Mouse (Mus musculus) hindbrain, postnatal 0 days (tissue): ENCODE results near the gene Trp53i11. TPM values are rescaled to one million over a fixed set of nuclear protein-coding genes. Genes with fewer than 3 reads are reported as not detected.

Source experiments
- ATAC-seq: fragments of 200-750 bp; cut with Nextera tagmentation; 2 replicates; pipeline ENCODE4 v1.8.0; 2017; ENCODE audit warnings: mild to moderate bottlenecking, moderate TSS enrichment, moderate library complexity
- DNase-seq: peaks from one replicate; pipeline ENCODE4 v3.0.0-alpha.2; 2015; ENCODE audit warnings: low spot score
- H3K27ac ChIP-seq: fragments of 300-500 bp; sonication (generic); 2 replicates; pipeline ENCODE4 v1.5.1; 2014; ENCODE audit warnings: mild to moderate bottlenecking
- H3K27me3 ChIP-seq: fragments of 300-500 bp; sonication (generic); 2 replicates; pipeline ENCODE4 v1.6.1; 2014; ENCODE audit warnings: low read length, mixed read lengths; ENCODE audit not compliant: insufficient read depth
- H3K36me3 ChIP-seq: fragments of 300-500 bp; sonication (generic); 2 replicates; pipeline ENCODE4 v1.6.1; 2014; ENCODE audit warnings: low read length, mixed read lengths; ENCODE audit not compliant: insufficient read depth
- H3K4me1 ChIP-seq: fragments of 300-500 bp; sonication (generic); 2 replicates; pipeline ENCODE4 v1.6.1; 2014; ENCODE audit warnings: antibody characterized with exemption, low read length, mixed read lengths; ENCODE audit not compliant: insufficient read depth
- H3K4me2 ChIP-seq: fragments of 300-500 bp; sonication (generic); 2 replicates; pipeline ENCODE4 v1.6.1; 2014; ENCODE audit warnings: low read depth, mild to moderate bottlenecking, low read length, moderate library complexity, mixed read lengths
- H3K4me3 ChIP-seq: fragments of 300-500 bp; sonication (generic); 2 replicates; pipeline ENCODE4 v1.5.1; 2014; ENCODE audit warnings: low read length
- H3K9ac ChIP-seq: fragments of 300-500 bp; sonication (generic); replicated peaks from 2 replicates; pipeline ENCODE4 v1.6.1; 2014; ENCODE audit warnings: mild to moderate bottlenecking, low read length, moderate library complexity, mixed read lengths
- H3K9me3 ChIP-seq: fragments of 300-500 bp; sonication (generic); 2 replicates; pipeline ENCODE4 v1.6.1; 2016; ENCODE audit warnings: low read length, mixed read lengths
- CTCF ChIP-seq: IDR thresholded peaks from 2 replicates; pipeline ENCODE4 v1.5.1; 2016; ENCODE audit warnings: antibody characterized with exemption, control low read depth, low read depth
- WGBS: fragments of 180-500 bp; shearing (Covaris S2); extraction: QIAGEN DNeasy Blood & Tissue Kit; methylation state at CpG from one replicate; pipeline ENCODE4 v1.1.7; 2014; 5-methylcytosine and 5-hydroxymethylcytosine counted together
- polyA plus RNA-seq: library from polyadenylated mRNA; unstranded; fragments of >200 nt; fragmentation: Nextera tagmentation; extraction: Ambion mirVana; gene quantifications from 2 replicates; pipeline ENCODE4 v1.2.1, GENCODE M21; 2015
- total RNA-seq: library from RNA; depleted of rRNA; stranded (reverse); fragments of >200 nt; gene quantifications from 2 replicates; pipeline ENCODE4 v1.2.3, GENCODE M21; 2014

Trp53i11 gene
- total and polyA plus RNA-seq, 2 experiments from 2014 or later, result 66.7 to 150 TPM

- H3K27ac ChIP-seq, result no peak overlapping the region
- 84% methylated on average over 7 of the region's 7 CpGs for WGBS
- H3K9me3 ChIP-seq, result no peaks in the 10 kb centered on the region
- no peak overlapping the region for H3K4me2 ChIP-seq
- no peak overlapping the region for H3K4me3 ChIP-seq
- DNase-seq, result no peak
- ATAC-seq, result no peak
- H3K36me3 ChIP-seq, result no peaks in the 10 kb centered on the region
- no peaks in the 10 kb centered on the region for H3K27me3 ChIP-seq
- no peak overlapping the region for H3K9ac ChIP-seq
- H3K4me1 ChIP-seq, result 0 out of 2 replicates have a peak, but pooled peaks cover 11% of the 10 kb centered on the region
- TF ChIP-seq CTCF, result no peak
Measured at GRCm38 (mm10) chr2:93161914-93162664, 25.3 kb upstream of the Trp53i11 start.

DNA sequence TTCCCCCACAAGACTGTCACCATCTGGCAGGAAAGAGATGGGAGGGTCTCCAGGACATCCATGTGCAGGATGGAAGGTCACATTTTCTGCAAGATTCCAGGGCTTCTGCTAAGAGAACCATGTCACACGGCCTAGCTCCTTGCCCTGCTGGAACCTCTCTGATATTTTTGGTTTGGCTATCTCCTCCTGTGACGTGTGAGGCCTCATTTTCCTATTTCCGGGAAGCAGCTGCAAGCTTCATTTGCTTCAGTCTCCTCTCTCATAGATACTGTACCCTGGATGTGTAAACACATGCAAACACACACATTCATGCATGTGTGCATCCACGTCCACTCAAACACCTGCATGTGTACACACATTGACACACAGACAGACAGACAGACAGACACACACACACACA, 24.6 kb upstream of the Trp53i11 start:
- H3K27ac ChIP-seq, result no peak overlapping the region
- H3K4me1 ChIP-seq, result 0 out of 2 replicates have a peak, but pooled peaks cover 14% of the 10 kb centered on the region
- ATAC-seq, result no peak
- no peak for TF ChIP-seq CTCF
- no peak for DNase-seq
- no peaks in the 10 kb centered on the region for H3K9me3 ChIP-seq
- no peak overlapping the region for H3K4me2 ChIP-seq
- 66% methylated on average over 4 of the region's 4 CpGs for WGBS
- H3K36me3 ChIP-seq, result no peaks in the 10 kb centered on the region
- no peak overlapping the region for H3K4me3 ChIP-seq
- H3K27me3 ChIP-seq, result no peaks in the 10 kb centered on the region
- H3K9ac ChIP-seq, result no peak overlapping the region

GRCm38 (mm10) chr2:93163317-93163716, 24.0 kb upstream of the Trp53i11 start:
- Histone ChIP-seq H3K4me2 (no peak overlapping the region), H3K9ac (no peak overlapping the region), H3K4me1 (0 out of 2 replicates have a peak, but pooled peaks cover 14% of the 10 kb centered on the region), H3K27me3 (no peaks in the 10 kb centered on the region), H3K4me3 (no peak overlapping the region), H3K9me3 (no peaks in the 10 kb centered on the region), H3K36me3 (no peaks in the 10 kb centered on the region), H3K27ac (no peak overlapping the region)
- ATAC-seq (no peak), DNase-seq (peak; percentile 37)
- 16% methylated on average over 2 of the region's 2 CpGs for WGBS
- no peak for TF ChIP-seq CTCF

DNA sequence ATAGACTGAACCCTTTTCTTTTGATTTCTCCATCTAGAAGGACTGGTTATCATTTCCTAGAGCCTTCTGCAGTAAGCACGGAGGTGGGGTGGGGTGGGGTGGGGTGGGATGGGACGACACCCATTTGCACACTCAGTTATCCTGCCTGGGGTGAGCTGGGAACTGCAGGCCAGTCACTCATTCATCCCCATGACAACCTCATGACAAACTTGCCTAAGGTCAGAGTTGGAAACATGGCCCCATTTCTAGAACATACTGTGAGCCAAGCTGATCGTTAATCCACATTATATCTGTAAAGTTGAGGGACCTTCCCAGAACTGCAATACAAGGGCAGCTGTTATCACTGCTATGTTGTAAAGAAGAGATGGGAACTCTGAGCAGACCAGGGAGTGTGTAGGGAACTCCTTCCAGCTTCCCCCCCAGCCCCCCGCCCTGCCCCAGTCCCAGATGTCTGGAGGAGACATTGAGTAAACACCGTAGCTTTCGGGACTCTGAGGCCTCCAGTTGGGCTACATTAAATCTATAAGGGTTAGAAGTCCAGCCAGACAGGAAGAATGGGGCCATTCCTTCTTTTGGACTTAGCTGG, 23.5 kb upstream of the Trp53i11 start:
- Histone ChIP-seq H3K4me2 (no peak overlapping the region), H3K9me3 (no peaks in the 10 kb centered on the region), H3K27ac (no peak overlapping the region), H3K9ac (no peak overlapping the region), H3K4me1 (0 out of 2 replicates have a peak, but pooled peaks cover 12% of the 10 kb centered on the region), H3K36me3 (no peaks in the 10 kb centered on the region), H3K4me3 (no peak overlapping the region), H3K27me3 (no peaks in the 10 kb centered on the region)
- DNase-seq (no peak), ATAC-seq (no peak)
- no peak for TF ChIP-seq CTCF
- WGBS, result 74% methylated on average over 6 of the region's 6 CpGs

DNA sequence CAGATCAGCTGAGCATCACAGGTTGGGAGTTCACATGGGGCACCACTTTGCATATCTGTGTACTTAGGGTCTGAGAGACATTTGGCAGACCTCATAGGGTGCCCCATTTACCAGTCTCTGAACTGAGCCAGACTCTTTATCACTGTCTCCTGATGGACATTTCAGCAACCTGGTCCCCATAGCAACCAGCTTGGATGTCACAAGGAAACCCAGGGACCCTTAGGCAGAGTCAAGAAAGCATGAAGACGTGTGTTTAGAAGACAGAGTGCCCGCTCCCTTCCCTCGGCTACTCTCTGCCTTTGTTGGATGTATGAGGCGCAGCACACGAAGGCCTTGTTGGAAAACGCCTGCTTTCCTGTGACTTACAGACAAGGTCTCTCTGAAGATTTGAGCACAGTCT, 21.1 kb upstream of the Trp53i11 start:
- H3K27ac ChIP-seq, result 0 out of 2 replicates have a peak overlapping the region, but pooled peaks have one; percentile 7
- peak; percentile 39 for DNase-seq
- H3K4me3 ChIP-seq, result no peak overlapping the region
- no peak for TF ChIP-seq CTCF
- ATAC-seq, result no peak
- no peaks in the 10 kb centered on the region for H3K36me3 ChIP-seq
- no peak overlapping the region for H3K4me2 ChIP-seq
- no peaks in the 10 kb centered on the region for H3K27me3 ChIP-seq
- H3K4me1 ChIP-seq, result peaks cover 17% of the 10 kb centered on the region
- no peak overlapping the region for H3K9ac ChIP-seq
- no peaks in the 10 kb centered on the region for H3K9me3 ChIP-seq
- WGBS, result 39% methylated on average over 6 of the region's 6 CpGs

DNA sequence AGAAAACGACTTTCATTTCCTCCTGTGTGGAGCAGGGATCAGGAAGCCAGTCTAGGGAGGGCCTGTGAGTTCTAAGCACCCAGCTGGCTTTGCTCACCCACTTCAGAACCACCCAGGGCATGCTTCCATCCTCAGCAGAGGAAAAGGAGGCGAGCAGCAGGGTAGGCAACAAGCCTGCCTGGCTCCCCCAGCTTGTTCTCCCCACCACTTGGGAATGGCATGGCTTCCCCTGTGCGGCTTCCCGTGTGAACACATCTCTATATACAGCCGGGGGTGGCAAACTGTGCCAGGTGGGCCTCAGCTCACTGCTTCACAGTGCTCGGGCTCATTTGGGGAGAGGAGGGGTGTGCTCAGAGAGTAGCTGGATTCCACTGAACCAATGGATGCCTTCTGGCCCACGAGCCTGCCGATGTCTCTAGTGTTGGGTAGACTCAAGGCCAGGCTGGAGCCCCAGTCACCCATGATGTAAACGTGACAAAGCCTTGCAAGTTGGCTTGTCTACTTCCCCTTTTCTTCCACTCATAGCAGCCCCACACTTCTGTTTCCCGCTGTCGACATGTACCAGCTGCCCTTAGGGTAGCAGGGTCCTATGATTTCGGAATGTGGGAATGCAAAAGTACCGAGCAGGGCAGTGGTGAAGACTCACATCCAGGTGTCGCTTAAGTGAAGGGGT, 20.5 kb upstream of the Trp53i11 start:
- Histone ChIP-seq H3K27me3 (no peaks in the 10 kb centered on the region), H3K4me1 (peaks cover 18% of the 10 kb centered on the region), H3K9me3 (no peaks in the 10 kb centered on the region), H3K27ac (no peak overlapping the region), H3K36me3 (no peaks in the 10 kb centered on the region), H3K4me2 (no peak overlapping the region), H3K9ac (no peak overlapping the region), H3K4me3 (no peak overlapping the region)
- no peak for ATAC-seq
- no peak for TF ChIP-seq CTCF
- DNase-seq, result no peak
- 78% methylated on average over 14 of the region's 14 CpGs for WGBS
